Mouse (Mus musculus) liver, postnatal 0 days (tissue): ENCODE measurements at regions not wholly inside any gene's neighbourhood (a gene's known extent, or its start where the extent isn't known, plus 50 kb on each side); places are given as distances from the start of the nearest gene placed in this dataset.

ENCODE experiments used
- ATAC-seq: fragments of 200-750 bp; cut with Nextera tagmentation; 2 replicates; pipeline ENCODE4 v1.8.0; 2017; ENCODE audit warnings: mild to moderate bottlenecking, moderate library complexity
- DNase-seq: peaks from one replicate; pipeline ENCODE4 v3.0.0-alpha.2; 2016
- H3K27ac ChIP-seq: fragments of 300-500 bp; sonication (generic); 2 replicates; pipeline ENCODE4 v1.5.1; 2014; ENCODE audit warnings: antibody characterized with exemption, moderate library complexity, mild to moderate bottlenecking, low read depth
- H3K27me3 ChIP-seq: fragments of 300-500 bp; sonication (generic); 2 replicates; pipeline ENCODE4 v1.6.1; 2014; ENCODE audit warnings: low read length, control low read depth, mixed read lengths; ENCODE audit not compliant: insufficient read depth
- H3K36me3 ChIP-seq: fragments of 300-500 bp; sonication (generic); replicated peaks from 2 replicates; pipeline ENCODE4 v1.6.1; 2014; ENCODE audit warnings: mild to moderate bottlenecking, control low read depth, low read length, moderate library complexity, mixed read lengths; ENCODE audit not compliant: insufficient read depth
- H3K4me1 ChIP-seq: fragments of 300-500 bp; sonication (generic); 2 replicates; pipeline ENCODE4 v1.6.1; 2014; ENCODE audit warnings: antibody characterized with exemption, mild to moderate bottlenecking, control low read depth; ENCODE audit not compliant: insufficient read depth
- H3K4me2 ChIP-seq: fragments of 300-500 bp; sonication (generic); 2 replicates; pipeline ENCODE4 v1.6.1; 2014; ENCODE audit warnings: low read depth, mild to moderate bottlenecking, low read length, moderate library complexity, mixed read lengths
- H3K4me3 ChIP-seq: fragments of 300-500 bp; sonication (generic); 2 replicates; pipeline ENCODE4 v1.5.1; 2014; ENCODE audit warnings: low read depth, low read length
- H3K9ac ChIP-seq: fragments of 300-500 bp; sonication (generic); replicated peaks from 2 replicates; pipeline ENCODE4 v1.6.1; 2014; ENCODE audit warnings: mild to moderate bottlenecking, moderate library complexity
- H3K9me3 ChIP-seq: fragments of 300-500 bp; sonication (generic); 2 replicates; pipeline ENCODE4 v1.6.1; 2016; ENCODE audit warnings: mild to moderate bottlenecking, control low read depth, low read length, mixed read lengths
- CTCF ChIP-seq: sonication (generic); IDR thresholded peaks from 2 replicates; pipeline ENCODE4 v1.5.1; 2016; ENCODE audit warnings: antibody characterized with exemption, low read depth
- EP300 ChIP-seq: IDR thresholded peaks from 2 replicates; pipeline ENCODE4 v1.6.1; 2016; ENCODE audit warnings: antibody characterized with exemption, low read depth, mild to moderate bottlenecking
- WGBS: fragments of 180-500 bp; shearing (Covaris S2); extraction: QIAGEN DNeasy Blood & Tissue Kit; methylation state at CpG from one replicate; pipeline ENCODE4 v1.1.7; 2014; ENCODE audit not compliant: insufficient replicate concordance; 5-methylcytosine and 5-hydroxymethylcytosine counted together

- Histone ChIP-seq H3K4me3 (no peak overlapping the region), H3K4me1 (no peaks in the 10 kb centered on the region), H3K9me3 (no peaks in the 10 kb centered on the region), H3K27me3 (no peaks in the 10 kb centered on the region), H3K9ac (no peak overlapping the region), H3K36me3 (no peaks in the 10 kb centered on the region), H3K4me2 (no peak overlapping the region), H3K27ac (no peak overlapping the region)
- DNase-seq (no peak), ATAC-seq (no peak)
- TF ChIP-seq CTCF, result no peak
- WGBS, result 76% methylated on average over 9 of the region's 9 CpGs
Measured at GRCm38 (mm10) chr14:120626223-120626935, 148.1 kb downstream of the Rap2a start.

- H3K27ac ChIP-seq, result no peak overlapping the region
- H3K4me1 ChIP-seq, result no peaks in the 10 kb centered on the region
- no peak overlapping the region for H3K4me2 ChIP-seq
- WGBS, result 67% methylated on average over 4 of the region's 4 CpGs
- ATAC-seq, result no peak
- no peak for TF ChIP-seq EP300
- no peak for TF ChIP-seq CTCF
- H3K9me3 ChIP-seq, result no peaks in the 10 kb centered on the region
- H3K9ac ChIP-seq, result no peak overlapping the region
- DNase-seq, result no peak
- no peaks in the 10 kb centered on the region for H3K27me3 ChIP-seq
- H3K4me3 ChIP-seq, result no peak overlapping the region
- no peaks in the 10 kb centered on the region for H3K36me3 ChIP-seq
Measured at GRCm38 (mm10) chr14:120626936-120627277, 148.7 kb downstream of the Rap2a start.

- H3K36me3 ChIP-seq, result no peaks in the 10 kb centered on the region
- no peaks in the 10 kb centered on the region for H3K4me1 ChIP-seq
- H3K4me3 ChIP-seq, result no peak overlapping the region
- no peaks in the 10 kb centered on the region for H3K9me3 ChIP-seq
- H3K9ac ChIP-seq, result no peak overlapping the region
- no peak overlapping the region for H3K27ac ChIP-seq
- ATAC-seq, result no peak
- DNase-seq, result no peak
- no peaks in the 10 kb centered on the region for H3K27me3 ChIP-seq
- WGBS, result 86% methylated on average over 5 of the region's 5 CpGs
- TF ChIP-seq EP300, result no peak
- no peak for TF ChIP-seq CTCF
- no peak overlapping the region for H3K4me2 ChIP-seq
Measured at GRCm38 (mm10) chr14:120632771-120633170, 154.5 kb downstream of the Rap2a start.

- WGBS, result 80% methylated on average over 6 of the region's 6 CpGs
- ATAC-seq, result no peak
- H3K27me3 ChIP-seq, result no peaks in the 10 kb centered on the region
Measured at GRCm38 (mm10) chr14:120636726-120637400, 158.6 kb downstream of the Rap2a start.

GRCm38 (mm10) chr14:120637486-120638125, 159.4 kb downstream of the Rap2a start:
- Histone ChIP-seq H3K4me3 (no peak overlapping the region), H3K27me3 (no peaks in the 10 kb centered on the region), H3K4me1 (no peaks in the 10 kb centered on the region), H3K4me2 (no peak overlapping the region), H3K27ac (no peak overlapping the region), H3K9me3 (no peaks in the 10 kb centered on the region), H3K36me3 (no peaks in the 10 kb centered on the region), H3K9ac (no peak overlapping the region)
- TF ChIP-seq CTCF (no peak), EP300 (0 out of 2 replicates have a peak, but pooled peaks have one; percentile 7)
- 30% methylated on average over 13 of the region's 13 CpGs for WGBS
- DNase-seq (no peak), ATAC-seq (peak; percentile 40; the same call in 1 of the 2 replicates)

More at GRCm38 (mm10) chr14:120636726-120637400, 158.6 kb downstream of the Rap2a start:
- no peak overlapping the region for H3K4me3 ChIP-seq
- no peaks in the 10 kb centered on the region for H3K9me3 ChIP-seq
- TF ChIP-seq EP300 (no peak), CTCF (no peak)
- H3K36me3 ChIP-seq, result no peaks in the 10 kb centered on the region
- no peak overlapping the region for H3K4me2 ChIP-seq
- H3K4me1 ChIP-seq, result no peaks in the 10 kb centered on the region
- no peak overlapping the region for H3K9ac ChIP-seq
- DNase-seq, result no peak
- H3K27ac ChIP-seq, result no peak overlapping the region

GRCm38 (mm10) chr14:120642591-120642990, 164.3 kb downstream of the Rap2a start:
- H3K36me3 ChIP-seq, result no peaks in the 10 kb centered on the region
- H3K27ac ChIP-seq, result no peak overlapping the region
- H3K4me1 ChIP-seq, result no peaks in the 10 kb centered on the region
- TF ChIP-seq CTCF (no peak), EP300 (no peak)
- H3K4me3 ChIP-seq, result no peak overlapping the region
- ATAC-seq (no peak), DNase-seq (no peak)
- no peak overlapping the region for H3K9ac ChIP-seq
- no peaks in the 10 kb centered on the region for H3K27me3 ChIP-seq
- H3K4me2 ChIP-seq, result no peak overlapping the region
- no peaks in the 10 kb centered on the region for H3K9me3 ChIP-seq
- 80% methylated on average over 5 of the region's 5 CpGs for WGBS
